Mouse (Mus musculus) lung, postnatal 10 days (tissue): ENCODE results near the gene Nckap1l.
"Not testable (repeated sequence)": the region's sequence is repeated elsewhere in the genome, so short reads cannot be mapped to it uniquely, and the experiment has no call there.

ENCODE experiments used
- DNase-seq: peaks from one replicate; pipeline ENCODE4 v3.0.0; 2021

The Nckap1l gene

GRCm38 (mm10) chr15:103453551-103454218, at the start of gene Nckap1l:
TSS of gene Nckap1l (plus strand) at chr15:103453794.
- peak; percentile 49 for DNase-seq

- not testable (repeated sequence) for DNase-seq
Observed at GRCm38 (mm10) chr15:103405586-103405985, 48.0 kb upstream of the Nckap1l start.

- DNase-seq: no peak
Observed at GRCm38 (mm10) chr15:103427017-103427416, 26.6 kb upstream of the Nckap1l start.

- DNase-seq: no peak
Observed at GRCm38 (mm10) chr15:103430241-103430640, 23.4 kb upstream of the Nckap1l start, which contains the start of gene Gtsf1. TSS of gene Gtsf1 (minus strand) at chr15:103430470.

GRCm38 (mm10) chr15:103445966-103446365, 7.6 kb upstream of the Nckap1l start:
- DNase-seq: not testable (repeated sequence)

GRCm38 (mm10) chr15:103448369-103448768, 5.2 kb upstream of the Nckap1l start, which contains the start of gene Gtsf2:
TSS of gene Gtsf2 (minus strand) at chr15:103448469.
- no peak for DNase-seq

- no peak for DNase-seq
Observed at GRCm38 (mm10) chr15:103454449-103454848, 855 bp downstream of the Nckap1l start.

- DNase-seq: no peak
Observed at GRCm38 (mm10) chr15:103462539-103463261, 9.1 kb downstream of the Nckap1l start.

- DNase-seq: no peak
Observed at GRCm38 (mm10) chr15:103471488-103472194, 18.0 kb downstream of the Nckap1l start.

GRCm38 (mm10) chr15:103472265-103472664, 18.7 kb downstream of the Nckap1l start:
- no peak for DNase-seq

- DNase-seq: no peak
Observed at GRCm38 (mm10) chr15:103473182-103473581, 19.6 kb downstream of the Nckap1l start.

- DNase-seq: no peak
Observed at GRCm38 (mm10) chr15:103473769-103474168, 20.2 kb downstream of the Nckap1l start.

- no peak for DNase-seq
Observed at GRCm38 (mm10) chr15:103479080-103479606, 25.5 kb downstream of the Nckap1l start.

- no peak for DNase-seq
Observed at GRCm38 (mm10) chr15:103480129-103480528, 26.5 kb downstream of the Nckap1l start.

- DNase-seq: no peak
Observed at GRCm38 (mm10) chr15:103482488-103482887, 28.9 kb downstream of the Nckap1l start.

GRCm38 (mm10) chr15:103484490-103484889, 30.9 kb downstream of the Nckap1l start:
- no peak for DNase-seq

- no peak for DNase-seq
Observed at GRCm38 (mm10) chr15:103485106-103485505, 31.5 kb downstream of the Nckap1l start.

GRCm38 (mm10) chr15:103486658-103487057, 33.1 kb downstream of the Nckap1l start:
- DNase-seq: no peak

GRCm38 (mm10) chr15:103488336-103488735, 34.7 kb downstream of the Nckap1l start:
- no peak for DNase-seq

GRCm38 (mm10) chr15:103496204-103497140, 42.9 kb downstream of the Nckap1l start:
- no peak for DNase-seq

- DNase-seq: no peak
Observed at GRCm38 (mm10) chr15:103498157-103498556, 44.6 kb downstream of the Nckap1l start.

GRCm38 (mm10) chr15:103500723-103501122, 47.1 kb downstream of the Nckap1l start:
- DNase-seq: no peak
